Mouse (Mus musculus) liver, postnatal 0 days (tissue): ENCODE data around the gene Gm11232. TPM values are rescaled to one million over a fixed set of nuclear protein-coding genes. Genes with fewer than 3 reads are reported as not detected.

ENCODE experiments used
- ATAC-seq: fragments of 200-750 bp; cut with Nextera tagmentation; 2 replicates; pipeline ENCODE4 v1.8.0; 2017; ENCODE audit warnings: mild to moderate bottlenecking, moderate library complexity
- DNase-seq: peaks from one replicate; pipeline ENCODE4 v3.0.0-alpha.2; 2016
- H3K27ac ChIP-seq: fragments of 300-500 bp; sonication (generic); 2 replicates; pipeline ENCODE4 v1.5.1; 2014; ENCODE audit warnings: antibody characterized with exemption, moderate library complexity, mild to moderate bottlenecking, low read depth
- H3K27me3 ChIP-seq: fragments of 300-500 bp; sonication (generic); 2 replicates; pipeline ENCODE4 v1.6.1; 2014; ENCODE audit warnings: low read length, control low read depth, mixed read lengths; ENCODE audit not compliant: insufficient read depth
- H3K36me3 ChIP-seq: fragments of 300-500 bp; sonication (generic); replicated peaks from 2 replicates; pipeline ENCODE4 v1.6.1; 2014; ENCODE audit warnings: mild to moderate bottlenecking, control low read depth, low read length, moderate library complexity, mixed read lengths; ENCODE audit not compliant: insufficient read depth
- H3K4me1 ChIP-seq: fragments of 300-500 bp; sonication (generic); 2 replicates; pipeline ENCODE4 v1.6.1; 2014; ENCODE audit warnings: antibody characterized with exemption, mild to moderate bottlenecking, control low read depth; ENCODE audit not compliant: insufficient read depth
- H3K4me2 ChIP-seq: fragments of 300-500 bp; sonication (generic); 2 replicates; pipeline ENCODE4 v1.6.1; 2014; ENCODE audit warnings: low read depth, mild to moderate bottlenecking, low read length, moderate library complexity, mixed read lengths
- H3K4me3 ChIP-seq: fragments of 300-500 bp; sonication (generic); 2 replicates; pipeline ENCODE4 v1.5.1; 2014; ENCODE audit warnings: low read depth, low read length
- H3K9ac ChIP-seq: fragments of 300-500 bp; sonication (generic); replicated peaks from 2 replicates; pipeline ENCODE4 v1.6.1; 2014; ENCODE audit warnings: mild to moderate bottlenecking, moderate library complexity
- H3K9me3 ChIP-seq: fragments of 300-500 bp; sonication (generic); 2 replicates; pipeline ENCODE4 v1.6.1; 2016; ENCODE audit warnings: mild to moderate bottlenecking, control low read depth, low read length, mixed read lengths
- CTCF ChIP-seq: sonication (generic); IDR thresholded peaks from 2 replicates; pipeline ENCODE4 v1.5.1; 2016; ENCODE audit warnings: antibody characterized with exemption, low read depth
- EP300 ChIP-seq: IDR thresholded peaks from 2 replicates; pipeline ENCODE4 v1.6.1; 2016; ENCODE audit warnings: antibody characterized with exemption, low read depth, mild to moderate bottlenecking
- WGBS: fragments of 180-500 bp; shearing (Covaris S2); extraction: QIAGEN DNeasy Blood & Tissue Kit; methylation state at CpG from one replicate; pipeline ENCODE4 v1.1.7; 2014; ENCODE audit not compliant: insufficient replicate concordance; 5-methylcytosine and 5-hydroxymethylcytosine counted together
- polyA plus RNA-seq: library from polyadenylated mRNA; unstranded; fragments of >200 nt; fragmentation: Nextera tagmentation; extraction: Ambion mirVana; gene quantifications from 2 replicates; pipeline ENCODE4 v1.2.1, GENCODE M21; 2015

Gm11232 gene
- not detected in 2 replicates for polyA plus RNA-seq

- Histone ChIP-seq H3K9me3 (no peaks in the 10 kb centered on the region), H3K27me3 (no peaks in the 10 kb centered on the region), H3K4me2 (no peak within 1 kb of the TSS), H3K4me1 (no peaks in the 10 kb centered on the region), H3K36me3 (no peaks in the 10 kb centered on the region), H3K27ac (no peak within 1 kb of the TSS), H3K4me3 (no peak within 1 kb of the TSS), H3K9ac (no peak within 1 kb of the TSS)
- 32% methylated on average over 2 of the region's 2 CpGs for WGBS
- TF ChIP-seq CTCF (no peak), EP300 (no peak)
- no peak for ATAC-seq
- no peak for DNase-seq
These were observed at the start of gene Gm11232 for GRCm38 (mm10) chr4:71757865-71758264. TSS of gene Gm11232 (minus strand) at chr4:71757965.

- Histone ChIP-seq H3K4me1 (no peaks in the 10 kb centered on the region), H3K9me3 (no peaks in the 10 kb centered on the region), H3K27ac (no peak overlapping the region), H3K4me3 (no peak overlapping the region), H3K9ac (no peak overlapping the region), H3K27me3 (no peaks in the 10 kb centered on the region), H3K36me3 (no peaks in the 10 kb centered on the region), H3K4me2 (no peak overlapping the region)
- no peak for DNase-seq
- TF ChIP-seq CTCF (no peak), EP300 (no peak)
- no peak for ATAC-seq
- WGBS: 62% methylated on average over 2 of the region's 2 CpGs
These were observed 48.3 kb upstream of the Gm11232 start for GRCm38 (mm10) chr4:71805977-71806534.

- TF ChIP-seq CTCF (no peak), EP300 (no peak)
- H3K4me2 ChIP-seq: no peak overlapping the region
These were observed 7.8 kb upstream of the Gm11232 start for GRCm38 (mm10) chr4:71765529-71765928.

GRCm38 (mm10) chr4:71765071-71765470, 7.3 kb upstream of the Gm11232 start:
- Histone ChIP-seq H3K36me3 (no peaks in the 10 kb centered on the region), H3K9me3 (no peaks in the 10 kb centered on the region), H3K4me1 (no peaks in the 10 kb centered on the region), H3K4me2 (no peak overlapping the region), H3K27me3 (no peaks in the 10 kb centered on the region), H3K27ac (no peak overlapping the region), H3K9ac (no peak overlapping the region), H3K4me3 (no peak overlapping the region)
- WGBS: 83% methylated on average over 3 of the region's 3 CpGs
- ATAC-seq (no peak), DNase-seq (no peak)
- TF ChIP-seq CTCF (no peak), EP300 (no peak)

More at GRCm38 (mm10) chr4:71765529-71765928, 7.8 kb upstream of the Gm11232 start:
- H3K4me3 ChIP-seq: no peak overlapping the region
- 69% methylated on average over 1 of the region's 1 CpGs for WGBS
- ATAC-seq (no peak), DNase-seq (no peak)
- no peaks in the 10 kb centered on the region for H3K9me3 ChIP-seq
- no peaks in the 10 kb centered on the region for H3K36me3 ChIP-seq
- no peaks in the 10 kb centered on the region for H3K27me3 ChIP-seq
- H3K4me1 ChIP-seq: no peaks in the 10 kb centered on the region
- H3K9ac ChIP-seq: no peak overlapping the region
- H3K27ac ChIP-seq: no peak overlapping the region

- ATAC-seq (no peak), DNase-seq (no peak)
- Histone ChIP-seq H3K4me2 (no peak overlapping the region), H3K9me3 (no peaks in the 10 kb centered on the region), H3K27ac (no peak overlapping the region), H3K9ac (no peak overlapping the region), H3K4me3 (no peak overlapping the region), H3K4me1 (no peaks in the 10 kb centered on the region), H3K36me3 (no peaks in the 10 kb centered on the region), H3K27me3 (no peaks in the 10 kb centered on the region)
- TF ChIP-seq EP300 (no peak), CTCF (no peak)
- WGBS: 65% methylated on average over 11 of the region's 11 CpGs
These were observed 1.1 kb downstream of the Gm11232 start for GRCm38 (mm10) chr4:71756441-71757221.

- Histone ChIP-seq H3K36me3 (no peaks in the 10 kb centered on the region), H3K27ac (no peak overlapping the region), H3K27me3 (no peaks in the 10 kb centered on the region), H3K4me2 (no peak overlapping the region), H3K4me1 (no peaks in the 10 kb centered on the region), H3K4me3 (no peak overlapping the region), H3K9me3 (no peaks in the 10 kb centered on the region), H3K9ac (no peak overlapping the region)
- no peak for ATAC-seq
- 46% methylated on average over 1 of the region's 1 CpGs for WGBS
- DNase-seq: no peak
- TF ChIP-seq CTCF: no peak
- no peak for TF ChIP-seq EP300
These were observed 12.0 kb downstream of the Gm11232 start for GRCm38 (mm10) chr4:71745741-71746140.
